Mouse (Mus musculus) kidney, embryonic 16.5 days (tissue): ENCODE measurements around the gene Bhlha9. TPM values are rescaled to one million over a fixed set of nuclear protein-coding genes. Genes with fewer than 3 reads are reported as not detected.
A peak's percentile ranks its signal among the peaks of the same experiment; 100 is the strongest.
"Not testable (repeated sequence)": the region's sequence is repeated elsewhere in the genome, so short reads cannot be mapped to it uniquely, and the experiment has no call there.

Experiments used
- ATAC-seq: fragments of 200-750 bp; cut with Nextera tagmentation; 2 replicates; pipeline ENCODE4 v1.8.0; 2017; ENCODE audit warnings: moderate TSS enrichment; ENCODE audit not compliant: low FRiP score, low TSS enrichment
- H3K27ac ChIP-seq: fragments of 300-500 bp; sonication (generic); 2 replicates; pipeline ENCODE4 v1.5.1; 2014; ENCODE audit warnings: low read length
- H3K27me3 ChIP-seq: fragments of 300-500 bp; sonication (generic); 2 replicates; pipeline ENCODE4 v1.6.1; 2014; ENCODE audit warnings: low read length, control low read depth, mixed read lengths; ENCODE audit not compliant: insufficient read depth
- H3K36me3 ChIP-seq: fragments of 300-500 bp; sonication (generic); 2 replicates; pipeline ENCODE4 v1.6.1; 2014; ENCODE audit warnings: low read length, control low read depth, mixed read lengths; ENCODE audit not compliant: insufficient read depth
- H3K4me1 ChIP-seq: fragments of 300-500 bp; sonication (generic); 2 replicates; pipeline ENCODE4 v1.6.1; 2014; ENCODE audit warnings: low read length, control low read depth, mixed read lengths; ENCODE audit not compliant: insufficient read depth
- H3K4me2 ChIP-seq: fragments of 300-500 bp; sonication (generic); replicated peaks from 2 replicates; pipeline ENCODE4 v1.6.1; 2014; ENCODE audit warnings: low read depth, low read length
- H3K4me3 ChIP-seq: fragments of 300-500 bp; sonication (generic); 2 replicates; pipeline ENCODE4 v1.5.1; 2014; ENCODE audit warnings: mild to moderate bottlenecking, low read length
- H3K9ac ChIP-seq: fragments of 300-500 bp; sonication (generic); replicated peaks from 2 replicates; pipeline ENCODE4 v1.6.1; 2014; ENCODE audit warnings: low read length
- H3K9me3 ChIP-seq: fragments of 300-500 bp; sonication (generic); 2 replicates; pipeline ENCODE4 v1.6.1; 2016; ENCODE audit warnings: low read length, control low read depth
- WGBS: fragments of 180-500 bp; shearing (Covaris S2); extraction: QIAGEN DNeasy Blood & Tissue Kit; methylation state at CpG from one replicate; pipeline ENCODE4 v1.1.7; 2014; 5-methylcytosine and 5-hydroxymethylcytosine counted together
- polyA plus RNA-seq: library from polyadenylated mRNA; unstranded; fragments of >200 nt; fragmentation: Nextera tagmentation; extraction: Ambion mirVana; gene quantifications from 2 replicates; pipeline ENCODE4 v1.2.1, GENCODE M21; 2015

Gene Bhlha9
- polyA plus RNA-seq, 1 experiment from 2014 or later, result 0.17 TPM

DNA sequence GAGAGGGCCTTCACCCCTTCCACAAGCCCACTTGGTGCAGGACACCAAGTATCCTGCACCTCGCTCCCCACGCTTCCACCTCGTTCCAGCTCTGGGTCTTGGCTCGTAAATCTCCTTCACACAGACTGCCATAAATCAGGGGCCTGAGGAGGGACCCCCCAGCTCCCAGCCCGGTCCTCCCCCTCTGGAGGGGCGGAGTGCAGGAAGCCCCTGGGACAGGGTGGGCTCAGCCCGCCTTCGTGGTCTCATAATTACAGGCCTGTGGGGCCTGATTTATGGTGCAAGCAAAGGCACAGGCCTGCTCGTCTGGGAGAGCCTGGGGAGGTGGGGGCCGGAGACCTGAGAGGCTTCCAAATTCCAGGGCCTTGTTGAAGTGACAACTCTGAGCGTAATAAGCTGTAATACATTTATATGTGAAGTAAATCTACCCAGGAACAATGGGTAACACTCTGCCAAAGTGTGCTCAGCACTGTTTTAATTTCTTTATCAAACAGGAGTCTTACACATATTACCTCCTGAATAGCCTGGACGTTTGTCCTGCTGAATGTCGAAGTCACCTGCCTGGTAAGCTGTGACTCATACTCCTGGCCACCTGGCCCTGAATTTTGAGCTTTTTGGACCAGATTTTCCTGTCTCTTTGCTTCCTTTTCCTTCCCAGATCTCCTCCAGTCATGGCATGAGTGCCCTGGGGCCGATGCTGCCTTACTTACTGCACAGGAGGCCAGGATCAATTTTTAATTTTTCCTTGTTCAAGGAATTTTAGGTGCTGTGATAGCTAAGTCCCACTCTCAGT, 12.9 kb upstream of the Bhlha9 start:
- H3K27me3 ChIP-seq, result peaks cover 6% of the 10 kb centered on the region
- peak; percentile 87 for ATAC-seq
- no peak overlapping the region for H3K9ac ChIP-seq
- H3K36me3 ChIP-seq, result no peaks in the 10 kb centered on the region
- no peak overlapping the region for H3K4me3 ChIP-seq
- H3K4me2 ChIP-seq, result no peak overlapping the region
- no peaks in the 10 kb centered on the region for H3K9me3 ChIP-seq
- H3K27ac ChIP-seq, result peak overlapping the region; percentile 33
- peaks cover 17% of the 10 kb centered on the region for H3K4me1 ChIP-seq
- 17% methylated on average over 14 of the region's 14 CpGs for WGBS

DNA sequence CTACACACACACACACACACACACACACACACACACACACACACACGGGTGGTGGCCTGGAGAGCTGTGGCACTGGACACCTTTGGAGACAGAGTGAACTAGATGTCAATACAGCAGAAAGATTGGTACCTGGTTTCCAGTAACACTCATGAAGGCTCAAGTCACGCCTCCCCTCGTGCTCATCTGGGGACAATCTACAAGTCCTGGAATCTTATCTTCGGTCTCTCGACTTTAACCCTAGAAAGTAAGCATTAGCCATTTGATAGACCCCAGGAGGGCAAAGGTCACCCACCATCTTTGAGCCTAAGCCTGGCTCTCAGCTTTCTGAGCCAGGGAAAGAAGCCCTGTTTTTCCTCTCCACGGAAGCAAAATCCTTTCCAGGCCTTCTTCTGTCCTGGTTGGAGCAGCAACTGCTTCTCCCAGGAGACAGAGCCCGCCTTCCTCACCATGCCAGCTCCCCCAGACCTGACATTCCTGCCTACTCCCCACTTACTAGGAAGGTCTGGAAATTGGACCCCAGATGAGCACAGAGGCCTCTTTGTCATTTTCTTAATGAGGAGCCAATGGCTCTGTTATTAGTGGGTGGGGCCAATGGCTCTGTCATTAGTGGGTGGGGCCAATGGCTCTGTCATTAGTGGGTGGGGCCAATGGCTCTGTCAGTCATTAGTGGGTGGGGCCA, 10.3 kb upstream of the Bhlha9 start:
- Histone ChIP-seq H3K4me1 (peaks cover 21% of the 10 kb centered on the region), H3K4me3 (no peak overlapping the region), H3K4me2 (no peak overlapping the region), H3K9me3 (no peaks in the 10 kb centered on the region), H3K27me3 (peaks cover 29% of the 10 kb centered on the region), H3K9ac (no peak overlapping the region), H3K27ac (no peak overlapping the region), H3K36me3 (no peaks in the 10 kb centered on the region)
- WGBS, result 61% methylated on average over 7 of the region's 7 CpGs
- ATAC-seq, result no peak

DNA sequence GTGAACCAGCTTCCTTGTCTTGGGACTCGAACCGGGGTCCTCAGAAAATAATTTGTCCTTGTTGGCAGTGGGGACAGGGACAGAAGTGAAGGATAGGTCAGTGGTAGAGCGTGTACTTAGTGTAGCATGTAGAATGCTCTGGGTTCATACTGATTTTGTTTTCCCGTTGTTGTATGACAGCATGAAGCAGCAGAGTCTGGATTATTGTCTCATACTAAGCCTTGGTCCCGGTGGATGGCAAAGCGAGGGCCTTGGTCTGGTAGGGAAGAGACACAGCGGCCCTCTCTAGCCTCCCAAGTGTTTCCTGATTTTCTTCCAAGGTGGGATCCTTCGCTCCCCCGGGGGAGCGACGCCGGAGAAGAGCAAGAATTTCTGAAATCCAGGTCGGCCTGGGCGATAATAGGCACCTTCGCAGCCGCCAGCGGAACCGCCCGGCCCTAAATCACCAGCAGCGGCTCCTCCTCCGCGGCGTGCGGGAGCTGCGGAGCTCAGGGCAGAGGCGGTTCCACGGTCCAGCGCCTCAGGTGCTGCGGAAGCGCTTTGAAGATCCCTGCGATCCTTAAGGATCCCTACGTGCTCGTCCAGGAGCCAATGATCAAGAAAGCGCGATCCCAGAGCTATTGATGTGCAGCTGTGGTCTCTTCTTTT, 6.1 kb upstream of the Bhlha9 start:
- WGBS, result 7% methylated on average over 35 of the region's 35 CpGs
- H3K4me3 ChIP-seq, result peak overlapping the region; percentile 36
- H3K9me3 ChIP-seq, result no peaks in the 10 kb centered on the region
- H3K36me3 ChIP-seq, result no peaks in the 10 kb centered on the region
- no peak for ATAC-seq
- H3K9ac ChIP-seq, result peak overlapping the region; percentile 53
- peaks cover 51% of the 10 kb centered on the region for H3K27me3 ChIP-seq
- peaks cover 4% of the 10 kb centered on the region; the same call in 1 of the 2 replicates for H3K4me1 ChIP-seq
- H3K4me2 ChIP-seq, result peak overlapping the region; percentile 57
- H3K27ac ChIP-seq, result no peak overlapping the region

DNA sequence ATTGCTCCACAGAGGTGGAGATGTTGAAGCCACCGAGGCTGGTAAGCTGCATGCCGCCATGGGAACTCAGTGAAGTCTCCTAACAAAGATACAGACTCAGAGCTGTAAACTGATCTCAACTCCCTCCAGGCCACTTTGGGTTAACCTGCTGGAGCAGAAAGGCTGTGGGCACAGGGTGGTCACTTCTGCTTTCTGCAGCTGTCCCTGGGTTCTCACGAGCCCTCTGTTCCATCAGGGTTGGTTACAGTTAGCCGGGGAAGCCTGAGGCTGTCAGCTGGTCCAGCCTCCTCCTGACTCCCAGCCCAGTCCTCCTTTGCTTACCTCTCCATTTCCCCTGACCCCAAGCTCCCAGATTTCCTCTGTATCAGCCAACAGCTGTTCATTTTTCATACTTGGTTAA, 4.5 kb upstream of the Bhlha9 start:
- H3K4me1 ChIP-seq, result peaks cover 13% of the 10 kb centered on the region
- H3K4me2 ChIP-seq, result no peak overlapping the region
- peaks cover 64% of the 10 kb centered on the region for H3K27me3 ChIP-seq
- no peak overlapping the region for H3K4me3 ChIP-seq
- 24% methylated on average over 4 of the region's 4 CpGs for WGBS
- no peak overlapping the region for H3K9ac ChIP-seq
- H3K36me3 ChIP-seq, result no peaks in the 10 kb centered on the region
- no peak for ATAC-seq
- H3K9me3 ChIP-seq, result no peaks in the 10 kb centered on the region
- no peak overlapping the region for H3K27ac ChIP-seq

DNA sequence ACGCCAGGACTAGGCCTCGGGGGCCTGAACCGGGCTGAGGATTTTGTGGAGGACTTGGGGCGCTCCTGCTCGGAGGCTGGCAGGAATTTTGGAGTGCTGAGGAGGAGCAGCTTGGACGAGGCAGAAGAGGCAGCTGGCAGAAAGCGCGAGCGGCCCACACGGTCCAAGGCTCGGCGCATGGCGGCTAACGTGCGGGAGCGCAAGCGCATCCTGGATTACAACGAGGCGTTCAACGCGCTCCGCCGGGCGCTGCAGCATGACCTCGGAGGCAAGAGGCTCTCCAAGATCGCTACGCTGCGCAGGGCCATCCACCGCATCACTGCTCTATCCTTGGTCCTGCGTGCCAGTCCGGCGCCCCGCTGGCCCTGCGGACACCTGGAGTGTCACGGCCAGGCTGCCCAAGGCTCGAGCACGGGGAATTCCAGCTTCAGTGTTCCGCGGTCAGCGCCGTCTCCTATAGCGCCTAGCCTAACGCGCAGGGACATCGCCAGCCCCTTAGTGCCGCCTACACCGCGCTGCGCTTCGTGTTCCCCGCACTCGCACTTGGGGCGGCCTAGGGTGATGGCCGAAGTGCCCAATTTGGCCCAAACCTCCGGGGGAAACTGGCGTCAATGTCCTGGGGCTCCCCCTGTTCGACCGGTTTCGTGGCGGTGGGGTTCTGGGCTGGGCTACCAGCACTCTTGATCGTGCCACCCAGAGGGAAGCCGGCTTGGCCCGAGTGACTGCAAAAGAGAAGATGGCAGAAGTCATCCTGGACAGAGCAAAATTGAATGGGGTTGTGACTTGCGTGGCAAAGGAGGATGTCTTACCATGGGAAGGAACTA, 503 bp downstream of the Bhlha9 start:
- Histone ChIP-seq H3K4me3 (peak overlapping the region; percentile 47), H3K9ac (peak overlapping the region; percentile 47), H3K27me3 (peaks cover 51% of the 10 kb centered on the region), H3K36me3 (no peaks in the 10 kb centered on the region), H3K4me1 (peaks cover 12% of the 10 kb centered on the region), H3K9me3 (no peaks in the 10 kb centered on the region), H3K27ac (no peak overlapping the region), H3K4me2 (peak overlapping the region; percentile 75)
- ATAC-seq, result no peak
- 3% methylated on average over 64 of the region's 64 CpGs for WGBS

DNA sequence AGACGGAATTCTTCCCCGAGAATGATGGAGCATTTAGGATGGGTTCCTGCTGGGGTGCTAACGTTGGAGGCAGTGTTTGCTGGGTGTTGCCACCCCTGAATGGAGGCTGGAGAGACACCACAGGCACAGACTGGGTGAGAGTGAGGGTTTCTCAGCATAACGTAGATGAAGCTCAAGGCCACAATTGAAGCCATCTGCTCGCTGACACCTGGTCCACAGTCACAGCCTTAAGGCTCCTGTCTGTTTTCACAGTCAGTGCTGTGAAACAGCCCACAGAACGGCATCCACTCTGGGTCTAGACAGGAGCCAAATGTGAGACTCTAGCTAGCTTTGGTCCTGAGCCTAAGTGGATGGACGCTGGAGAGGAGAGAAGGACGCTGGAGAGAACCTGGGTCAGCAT, 1.9 kb downstream of the Bhlha9 start:
- H3K4me2 ChIP-seq, result no peak overlapping the region
- no peak overlapping the region for H3K9ac ChIP-seq
- H3K4me1 ChIP-seq, result peaks cover 12% of the 10 kb centered on the region
- no peaks in the 10 kb centered on the region for H3K9me3 ChIP-seq
- H3K27me3 ChIP-seq, result peaks cover 49% of the 10 kb centered on the region
- no peak overlapping the region for H3K27ac ChIP-seq
- no peaks in the 10 kb centered on the region for H3K36me3 ChIP-seq
- ATAC-seq, result no peak
- no peak overlapping the region for H3K4me3 ChIP-seq
- 49% methylated on average over 8 of the region's 8 CpGs for WGBS

DNA sequence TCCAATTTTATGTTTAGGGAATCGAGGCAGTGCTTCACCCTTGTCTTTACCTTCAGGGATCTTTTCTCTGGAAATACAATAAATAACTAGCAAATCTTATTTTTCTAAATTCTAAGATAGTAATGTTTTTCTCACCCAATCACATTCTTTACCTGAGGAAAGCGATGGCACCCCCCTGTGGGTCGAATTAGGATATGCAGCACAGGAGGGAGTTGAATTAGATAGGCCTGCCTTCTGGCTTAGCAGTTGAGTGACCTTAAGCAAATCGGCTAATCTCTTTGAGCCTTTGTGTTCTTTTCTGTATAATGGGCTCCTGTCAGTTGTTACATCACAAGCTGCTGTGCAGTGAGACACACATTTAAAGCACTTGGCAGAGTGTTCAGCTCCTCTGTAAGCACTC, 2.4 kb downstream of the Bhlha9 start:
- Histone ChIP-seq H3K27ac (no peak overlapping the region), H3K4me1 (peaks cover 12% of the 10 kb centered on the region), H3K27me3 (peaks cover 49% of the 10 kb centered on the region), H3K36me3 (no peaks in the 10 kb centered on the region), H3K9ac (no peak overlapping the region), H3K4me2 (no peak overlapping the region), H3K9me3 (no peaks in the 10 kb centered on the region), H3K4me3 (no peak overlapping the region)
- ATAC-seq, result no peak
- 41% methylated on average over 4 of the region's 4 CpGs for WGBS

DNA sequence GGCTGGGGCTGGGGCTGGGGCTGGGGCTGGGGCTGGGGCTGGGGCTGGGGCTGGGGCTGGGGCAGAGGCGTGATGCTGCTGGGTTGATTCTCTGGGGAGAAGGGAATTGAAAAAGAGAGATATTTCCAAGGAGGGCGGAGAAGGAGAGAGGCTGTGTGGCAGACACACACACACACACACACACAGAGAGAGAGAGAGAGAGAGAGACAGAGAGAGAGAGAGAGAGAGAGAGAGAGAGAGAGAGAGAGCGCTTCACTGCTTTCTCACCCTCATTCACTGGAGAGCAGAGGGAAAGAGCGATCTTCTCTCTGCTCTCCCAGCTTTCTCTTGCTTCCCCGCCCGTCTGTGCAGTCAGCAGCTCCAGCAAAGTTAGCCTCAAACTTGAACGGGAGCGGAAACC, 7.2 kb downstream of the Bhlha9 start, which contains the start of gene Trarg1:
Gene Trarg1, plus strand, starts transcription at position 301 of the 400 bp plus-strand sequence.
- ATAC-seq, H3K4me3 ChIP-seq, H3K9ac ChIP-seq, H3K4me1 ChIP-seq, H3K4me2 ChIP-seq, H3K27me3 ChIP-seq, H3K9me3 ChIP-seq, H3K27ac ChIP-seq, H3K36me3 ChIP-seq: not testable (repeated sequence)
- WGBS, result 29% methylated on average over 7 of the region's 8 CpGs

DNA sequence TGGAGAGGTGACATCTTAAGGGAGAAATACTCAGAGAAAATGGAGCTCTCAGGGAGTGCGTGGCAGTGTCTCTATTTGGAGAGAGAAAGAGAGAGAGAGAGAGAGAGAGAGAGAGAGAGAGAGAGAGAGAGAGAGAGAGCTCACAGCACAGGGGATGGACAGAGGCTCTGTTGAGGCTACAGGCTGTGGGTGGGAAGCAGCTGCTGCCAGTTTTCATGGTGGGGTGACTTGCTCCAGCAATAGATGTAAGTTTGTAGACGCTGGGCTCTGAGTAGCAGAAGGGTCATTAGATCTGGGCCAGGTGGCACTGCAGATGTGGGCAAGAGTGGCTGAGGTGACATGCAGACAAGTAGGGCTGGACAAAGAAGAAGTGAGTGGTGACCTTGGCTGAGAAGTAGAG, 13.3 kb downstream of the Bhlha9 start:
- H3K27ac ChIP-seq, result no peak overlapping the region
- no peaks in the 10 kb centered on the region for H3K36me3 ChIP-seq
- no peak overlapping the region for H3K4me3 ChIP-seq
- no peaks in the 10 kb centered on the region for H3K4me1 ChIP-seq
- WGBS, result 91% methylated on average over 2 of the region's 2 CpGs
- H3K9ac ChIP-seq, result no peak overlapping the region
- no peak for ATAC-seq
- no peaks in the 10 kb centered on the region for H3K27me3 ChIP-seq
- H3K9me3 ChIP-seq, result no peaks in the 10 kb centered on the region
- H3K4me2 ChIP-seq, result no peak overlapping the region
